Mouse (Mus musculus): Measurements from ENCODE around the gene Atp8b3. TPM values are rescaled to one million over a fixed set of nuclear protein-coding genes. Genes with fewer than 3 reads are reported as not detected.

Atp8b3 gene
- total and polyA plus RNA-seq, 2 experiments from 2014 or later, result 0.96 to 1.1 TPM

- DNase-seq (ENCODE audit: low spot score), result peak; percentile 27
Measured at GRCm38 (mm10) chr10:80533704-80534103, 5.2 kb downstream of the Atp8b3 start.

GRCm38 (mm10) chr10:80532783-80533182 lies 6.1 kb downstream of the Atp8b3 start:
- 86% methylated on average over 11 of the region's 11 CpGs for WGBS
- Histone ChIP-seq H3K9ac (replicated peaks; ENCODE audit: low read length) (no peak overlapping the region), H3K4me3 (ENCODE audit: low read length) (no peak overlapping the region), H3K9me3 (ENCODE audit: low read length) (no peaks in the 10 kb centered on the region), H3K27me3 (ENCODE audit: insufficient read depth, low read length) (peaks cover 12% of the 10 kb centered on the region; the same call in 1 of the 2 replicates), H3K36me3 (ENCODE audit: insufficient read depth, low read length) (no peaks in the 10 kb centered on the region), H3K27ac (no peak overlapping the region), H3K4me1 (ENCODE audit: insufficient read depth, low read length) (no peaks in the 10 kb centered on the region), H3K4me2 (ENCODE audit: low read depth, low read length) (no peak overlapping the region)
- DNase-seq (ENCODE audit: low spot score) (no peak), ATAC-seq (no peak)
- no peak for TF ChIP-seq CTCF (IDR thresholded peaks at IDR 0.05; ENCODE audit: low read depth)

More at GRCm38 (mm10) chr10:80533704-80534103, 5.2 kb downstream of the Atp8b3 start:
- H3K4me2 ChIP-seq (ENCODE audit: low read depth, low read length), result no peak overlapping the region
- H3K9me3 ChIP-seq (ENCODE audit: low read length), result no peaks in the 10 kb centered on the region
- H3K27ac ChIP-seq, result no peak overlapping the region
- no peaks in the 10 kb centered on the region for H3K36me3 ChIP-seq (ENCODE audit: insufficient read depth, low read length)
- peak; percentile 48; the same call in 1 of the 2 replicates for ATAC-seq
- H3K4me1 ChIP-seq (ENCODE audit: insufficient read depth, low read length), result no peaks in the 10 kb centered on the region
- no peak overlapping the region for H3K4me3 ChIP-seq (ENCODE audit: low read length)
- 13% methylated on average over 7 of the region's 7 CpGs for WGBS
- TF ChIP-seq CTCF (IDR thresholded peaks at IDR 0.05; ENCODE audit: low read depth), result no peak
- peaks cover 12% of the 10 kb centered on the region; the same call in 1 of the 2 replicates for H3K27me3 ChIP-seq (ENCODE audit: insufficient read depth, low read length)
- H3K9ac ChIP-seq (replicated peaks; ENCODE audit: low read length), result no peak overlapping the region

- DNase-seq (ENCODE audit: low spot score) (peak; percentile 66), ATAC-seq (peak; percentile 74)
- TF ChIP-seq CTCF (IDR thresholded peaks at IDR 0.05; ENCODE audit: low read depth), result no peak
- Histone ChIP-seq H3K4me3 (ENCODE audit: low read length) (no peak overlapping the region), H3K36me3 (ENCODE audit: insufficient read depth, low read length) (no peaks in the 10 kb centered on the region), H3K27ac (no peak overlapping the region), H3K9ac (replicated peaks; ENCODE audit: low read length) (no peak overlapping the region), H3K27me3 (ENCODE audit: insufficient read depth, low read length) (no peaks in the 10 kb centered on the region), H3K4me2 (ENCODE audit: low read depth, low read length) (peak overlapping the region; percentile 33; the same call in 1 of the 2 replicates), H3K4me1 (ENCODE audit: insufficient read depth, low read length) (0 out of 2 replicates have a peak, but pooled peaks cover 5% of the 10 kb centered on the region), H3K9me3 (ENCODE audit: low read length) (no peaks in the 10 kb centered on the region)
- WGBS, result 24% methylated on average over 9 of the region's 9 CpGs
Measured at GRCm38 (mm10) chr10:80526172-80526571, 12.8 kb downstream of the Atp8b3 start.

GRCm38 (mm10) chr10:80523299-80523698 lies 15.6 kb downstream of the Atp8b3 start:
- Histone ChIP-seq H3K27ac (no peak overlapping the region), H3K36me3 (ENCODE audit: insufficient read depth, low read length) (no peaks in the 10 kb centered on the region), H3K4me3 (ENCODE audit: low read length) (no peak overlapping the region), H3K27me3 (ENCODE audit: insufficient read depth, low read length) (no peaks in the 10 kb centered on the region), H3K4me2 (ENCODE audit: low read depth, low read length) (no peak overlapping the region), H3K9me3 (ENCODE audit: low read length) (no peaks in the 10 kb centered on the region), H3K9ac (replicated peaks; ENCODE audit: low read length) (no peak overlapping the region), H3K4me1 (ENCODE audit: insufficient read depth, low read length) (0 out of 2 replicates have a peak, but pooled peaks cover 5% of the 10 kb centered on the region)
- WGBS, result 92% methylated on average over 7 of the region's 7 CpGs
- ATAC-seq, result no peak
- TF ChIP-seq CTCF (IDR thresholded peaks at IDR 0.05; ENCODE audit: low read depth), result peak; percentile 43
- no peak for DNase-seq (ENCODE audit: low spot score)

GRCm38 (mm10) chr10:80519287-80519686 lies 19.6 kb downstream of the Atp8b3 start:
- no peak for ATAC-seq
- no peaks in the 10 kb centered on the region for H3K27me3 ChIP-seq (ENCODE audit: insufficient read depth, low read length)
- peak; percentile 27 for TF ChIP-seq CTCF (IDR thresholded peaks at IDR 0.05; ENCODE audit: low read depth)
- peaks cover 3% of the 10 kb centered on the region; the same call in 1 of the 2 replicates for H3K4me1 ChIP-seq (ENCODE audit: insufficient read depth, low read length)
- no peaks in the 10 kb centered on the region for H3K36me3 ChIP-seq (ENCODE audit: insufficient read depth, low read length)
- no peak overlapping the region for H3K4me2 ChIP-seq (ENCODE audit: low read depth, low read length)
- H3K9ac ChIP-seq (replicated peaks; ENCODE audit: low read length), result no peak overlapping the region
- no peak overlapping the region for H3K27ac ChIP-seq
- no peaks in the 10 kb centered on the region for H3K9me3 ChIP-seq (ENCODE audit: low read length)
- DNase-seq (ENCODE audit: low spot score), result no peak
- 76% methylated on average over 2 of the region's 2 CpGs for WGBS
- H3K4me3 ChIP-seq (ENCODE audit: low read length), result no peak overlapping the region

- peak overlapping the region; percentile 1; the same call in 1 of the 2 replicates for H3K4me3 ChIP-seq (ENCODE audit: low read length)
Measured at GRCm38 (mm10) chr10:80513739-80514138, 25.2 kb downstream of the Atp8b3 start.

GRCm38 (mm10) chr10:80510273-80510660 lies 28.7 kb downstream of the Atp8b3 start:
- Histone ChIP-seq H3K4me1 (ENCODE audit: insufficient read depth, low read length) (peaks cover 3% of the 10 kb centered on the region; the same call in 1 of the 2 replicates), H3K4me3 (ENCODE audit: low read length) (no peak overlapping the region), H3K9ac (replicated peaks; ENCODE audit: low read length) (no peak overlapping the region), H3K27ac (no peak overlapping the region), H3K27me3 (ENCODE audit: insufficient read depth, low read length) (peaks cover 19% of the 10 kb centered on the region), H3K4me2 (ENCODE audit: low read depth, low read length) (no peak overlapping the region), H3K36me3 (ENCODE audit: insufficient read depth, low read length) (no peaks in the 10 kb centered on the region), H3K9me3 (ENCODE audit: low read length) (no peaks in the 10 kb centered on the region)
- WGBS, result 50% methylated on average over 10 of the region's 10 CpGs
- no peak for DNase-seq (ENCODE audit: low spot score)
- ATAC-seq, result no peak
- no peak for TF ChIP-seq CTCF (IDR thresholded peaks at IDR 0.05; ENCODE audit: low read depth)

More at GRCm38 (mm10) chr10:80513739-80514138, 25.2 kb downstream of the Atp8b3 start:
- H3K9me3 ChIP-seq (ENCODE audit: low read length), result no peaks in the 10 kb centered on the region
- peak; percentile 39 for DNase-seq (ENCODE audit: low spot score)
- no peak for TF ChIP-seq CTCF (IDR thresholded peaks at IDR 0.05; ENCODE audit: low read depth)
- no peak overlapping the region for H3K27ac ChIP-seq
- H3K4me1 ChIP-seq (ENCODE audit: insufficient read depth, low read length), result peaks cover 3% of the 10 kb centered on the region; the same call in 1 of the 2 replicates
- H3K9ac ChIP-seq (replicated peaks; ENCODE audit: low read length), result peak overlapping the region; percentile 37; the same call in 1 of the 2 replicates
- H3K4me2 ChIP-seq (ENCODE audit: low read depth, low read length), result peak overlapping the region; percentile 43
- ATAC-seq, result no peak
- 8% methylated on average over 19 of the region's 19 CpGs for WGBS
- H3K27me3 ChIP-seq (ENCODE audit: insufficient read depth, low read length), result peaks cover 4% of the 10 kb centered on the region; the same call in 1 of the 2 replicates
- no peaks in the 10 kb centered on the region for H3K36me3 ChIP-seq (ENCODE audit: insufficient read depth, low read length)

Measured in hindbrain, postnatal 0 days (tissue).